Mouse (Mus musculus) layer of hippocampus, adult 9-10 months (tissue): ENCODE results near the gene Lrrc9.

Experiments used
- DNase-seq: peaks from one replicate; pipeline ENCODE4 v3.0.0; 2022; ENCODE audit warnings: low spot score

The Lrrc9 gene

DNA sequence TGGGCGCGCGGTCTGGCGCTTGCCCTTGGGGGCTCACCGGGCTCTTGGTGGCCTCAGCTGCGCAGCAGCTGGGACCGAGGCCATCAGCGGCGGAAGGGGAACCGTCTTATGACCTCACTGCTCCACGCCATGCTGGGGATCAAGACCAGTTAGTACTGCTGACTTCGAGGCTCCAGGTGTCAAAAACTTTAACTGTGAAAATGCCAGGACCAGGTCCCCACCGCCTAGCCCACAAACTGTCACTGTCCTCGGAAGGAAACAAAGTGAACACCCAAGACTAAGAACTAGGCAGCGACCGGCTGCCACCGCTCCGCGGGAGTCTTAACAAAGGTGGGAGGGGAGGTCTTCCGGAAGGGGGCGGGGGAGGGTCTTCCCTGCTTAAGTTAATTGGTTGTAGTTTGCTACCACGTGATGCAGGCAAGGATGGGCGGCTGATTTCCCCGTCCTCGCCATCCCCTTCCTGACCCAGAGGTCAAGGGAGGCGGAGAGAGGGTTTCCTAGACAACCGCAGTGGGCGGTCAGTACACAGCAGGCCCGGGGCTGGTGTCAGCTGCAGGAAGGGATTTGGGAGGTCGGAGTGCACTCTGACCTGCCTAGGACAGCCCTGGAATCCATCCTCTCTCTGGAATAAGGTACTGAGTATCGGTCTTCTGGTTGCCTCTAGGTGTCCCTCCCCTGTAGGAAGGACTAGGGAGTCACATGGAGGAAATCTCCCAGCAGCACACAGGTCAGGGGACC, at the start of gene Lrrc9:
Gene Lrrc9, plus strand, starts transcription at position 28 of the 738 bp plus-strand sequence.
- DNase-seq = no peak

DNA sequence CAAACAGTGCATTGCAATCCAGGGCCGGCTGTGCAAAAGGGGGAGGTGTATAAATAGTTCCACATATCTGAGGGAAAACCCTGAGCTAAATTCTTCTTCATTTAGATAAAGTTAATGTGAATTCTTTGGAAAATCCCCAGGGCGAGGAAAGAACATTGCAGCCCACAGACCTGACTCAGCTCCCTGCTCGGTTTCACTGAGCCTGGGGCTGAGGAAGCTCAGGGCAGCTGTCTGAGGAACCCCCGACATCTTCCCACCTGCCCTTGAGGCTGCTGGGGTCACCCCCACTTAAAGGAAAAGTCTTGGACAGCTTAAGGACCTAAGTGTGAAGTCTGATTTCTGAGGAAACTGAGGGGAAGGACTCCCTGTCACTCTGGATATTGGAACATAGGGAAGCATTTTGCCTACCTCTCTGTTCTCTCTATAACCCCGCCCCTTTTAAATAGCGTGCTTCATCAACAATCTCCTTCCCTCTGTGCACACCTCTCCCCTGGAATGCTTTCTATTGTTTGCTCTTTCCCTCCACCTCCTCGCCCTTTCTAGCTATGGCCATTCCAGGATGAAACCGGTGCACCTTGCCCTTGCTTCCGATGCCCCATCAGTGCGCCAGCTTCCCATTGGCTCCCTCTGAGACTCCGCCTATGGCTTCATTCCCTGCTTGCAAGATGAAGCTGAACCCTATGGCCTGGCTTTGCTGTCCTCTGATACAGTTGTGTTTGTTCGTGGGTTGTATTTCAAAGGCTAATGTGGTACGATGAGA, 48.4 kb upstream of the Lrrc9 start:
- no peak for DNase-seq

DNA sequence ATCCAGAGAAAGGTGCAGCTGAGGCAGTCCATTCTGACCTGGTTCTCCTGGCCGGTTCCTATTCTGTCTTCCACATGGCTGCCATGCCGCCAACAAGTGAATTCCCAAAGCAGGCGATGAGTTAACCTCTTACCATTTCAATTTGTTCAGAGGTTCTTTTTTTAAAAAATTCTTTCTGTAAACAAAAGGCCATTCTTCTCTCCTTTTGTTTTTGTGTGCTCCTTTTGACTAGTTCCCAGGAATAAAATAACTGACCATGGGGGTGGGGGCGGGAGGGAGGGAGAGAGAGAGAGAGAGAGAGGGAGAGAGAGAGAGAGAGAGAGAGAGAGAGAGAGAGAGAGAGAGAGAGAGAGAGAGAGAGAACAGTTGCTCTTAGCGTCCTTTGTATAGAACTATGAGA, 36.6 kb upstream of the Lrrc9 start:
- no peak for DNase-seq

DNA sequence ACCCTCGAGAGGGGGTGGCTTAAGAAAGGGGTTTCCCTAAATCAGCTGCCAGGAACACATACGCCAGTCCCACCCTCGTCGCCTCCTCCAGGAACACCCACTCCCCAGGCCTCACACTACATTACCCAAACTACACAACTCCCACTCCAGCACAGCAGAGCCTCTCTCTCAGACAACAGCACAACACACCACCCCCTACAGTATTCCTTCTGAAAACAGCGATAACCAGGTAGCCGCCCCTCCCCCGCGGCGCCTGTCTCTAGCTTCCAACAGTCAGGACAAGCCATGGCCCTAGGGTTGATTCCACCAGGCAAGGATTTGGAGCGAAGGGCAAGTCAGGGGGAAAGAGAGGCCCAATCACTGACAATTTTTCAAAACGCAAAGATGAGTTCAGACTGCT, 34.5 kb upstream of the Lrrc9 start:
- DNase-seq = no peak

DNA sequence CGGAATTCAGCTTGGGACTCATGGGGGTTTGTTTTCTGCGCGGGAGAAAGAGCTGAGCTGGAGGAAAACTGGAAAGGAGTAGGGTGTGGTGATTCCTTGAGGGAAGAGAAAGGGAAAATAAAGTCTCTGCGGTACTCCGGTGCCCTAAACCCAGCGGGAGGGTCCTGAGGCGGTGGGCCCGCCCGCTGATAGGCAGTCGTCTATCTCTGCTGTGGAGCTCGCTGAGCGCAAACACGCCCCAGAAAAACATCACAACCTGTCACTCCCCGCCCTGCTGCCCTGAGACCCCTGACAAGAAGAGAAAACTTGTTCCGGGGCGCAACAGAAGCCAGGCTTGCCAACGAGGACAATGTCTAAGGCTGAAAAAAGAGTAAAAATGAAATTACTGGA, 34.0 kb upstream of the Lrrc9 start:
- DNase-seq = no peak

DNA sequence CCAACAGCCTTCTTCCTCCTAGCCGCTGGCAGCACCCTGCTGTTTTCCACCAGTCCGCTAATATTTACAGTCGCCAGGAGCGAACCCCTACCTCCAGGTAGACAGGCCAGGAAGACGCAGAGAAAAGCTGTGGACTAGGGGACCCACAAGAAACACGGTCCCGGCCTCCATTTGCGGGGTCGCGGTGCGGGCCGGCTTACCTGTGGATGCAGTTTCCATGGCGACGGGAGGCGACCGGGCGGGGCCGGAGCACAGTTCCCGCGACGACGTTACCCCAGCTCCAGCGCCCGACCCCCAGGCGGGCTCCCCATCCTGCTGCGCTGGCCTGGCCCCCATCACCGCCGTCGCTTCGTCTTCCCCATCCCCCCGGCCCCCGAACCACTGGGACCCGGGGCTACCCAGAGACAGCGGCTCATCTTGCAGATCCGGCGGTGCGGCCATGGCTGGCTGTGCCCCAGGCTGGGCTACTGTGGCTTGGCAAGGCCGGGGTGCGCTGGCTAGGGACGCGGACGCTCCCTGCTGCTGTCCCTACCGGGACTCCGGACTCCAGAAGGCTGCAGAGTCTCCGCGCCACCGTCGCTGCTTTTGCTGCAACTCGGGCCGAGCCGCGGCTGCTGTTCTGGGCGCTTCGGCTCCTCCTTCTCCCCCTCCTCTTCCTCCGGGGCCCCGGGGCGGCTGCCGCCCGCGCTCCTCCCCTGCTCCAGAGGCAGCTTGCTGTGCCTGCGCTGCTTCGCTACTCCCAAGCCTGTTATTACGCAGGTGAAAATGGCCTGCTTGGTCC, 33.4 kb upstream of the Lrrc9 start:
- no peak for DNase-seq

DNA sequence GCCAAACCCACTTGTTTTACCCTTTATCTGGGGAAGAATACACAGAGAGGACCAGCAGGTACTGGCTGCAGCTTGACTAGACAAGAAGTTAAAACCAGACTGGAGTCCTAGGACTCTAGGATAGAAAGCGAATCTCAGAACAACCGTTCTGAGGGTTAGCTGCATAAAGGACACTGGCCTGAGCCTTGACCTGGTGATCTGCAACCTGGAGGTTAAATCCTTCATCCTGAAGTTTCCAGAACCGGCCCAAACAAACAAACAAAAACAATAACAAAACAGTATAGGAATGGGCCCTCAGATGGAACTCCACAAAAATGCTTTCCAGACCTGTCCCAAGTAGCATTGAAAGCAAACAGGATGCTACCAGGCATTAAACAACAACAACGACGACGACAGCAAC, 32.7 kb upstream of the Lrrc9 start, which contains the start of gene Rtn1:
Gene Rtn1, minus strand, starts transcription at position 101 of the 400 bp plus-strand sequence.
- no peak for DNase-seq

DNA sequence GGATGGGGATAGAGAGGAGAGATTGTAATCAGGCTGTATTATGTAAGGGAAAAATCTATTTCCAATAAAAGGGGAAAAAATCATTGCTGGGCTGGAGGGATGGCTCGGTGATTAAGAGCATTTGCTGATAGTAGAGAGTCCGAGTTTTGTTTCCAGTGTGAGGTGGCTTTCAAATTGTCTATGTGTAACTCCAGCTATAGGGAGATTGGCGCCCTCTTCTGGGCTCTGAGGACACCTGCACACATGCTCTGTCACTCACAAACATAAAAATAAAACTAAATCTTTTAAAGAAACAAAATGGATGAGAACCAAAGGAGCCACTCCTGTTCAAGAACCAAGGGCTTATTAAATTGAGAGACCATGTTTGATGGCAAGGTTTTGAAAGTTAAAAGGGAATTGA, 23.9 kb upstream of the Lrrc9 start:
- DNase-seq = no peak

DNA sequence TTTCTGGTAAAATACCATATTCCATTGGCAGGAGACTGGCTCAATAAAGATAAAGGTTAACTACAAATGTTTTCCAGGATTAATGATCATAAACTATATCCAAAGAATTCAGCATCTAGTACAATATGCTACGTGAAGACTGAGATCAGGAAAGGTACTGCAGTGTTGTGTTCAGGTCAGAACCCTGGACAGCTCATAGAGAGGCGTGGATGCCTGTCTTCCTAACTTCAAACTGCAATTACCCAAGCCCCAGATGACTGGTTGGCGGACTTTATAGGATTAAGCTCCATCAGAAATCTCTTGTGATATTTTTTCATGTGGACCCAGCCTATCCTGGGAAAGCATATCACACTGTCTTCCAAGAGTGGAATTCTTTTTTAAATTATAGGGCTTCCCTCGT, 19.0 kb upstream of the Lrrc9 start:
- DNase-seq = no peak

DNA sequence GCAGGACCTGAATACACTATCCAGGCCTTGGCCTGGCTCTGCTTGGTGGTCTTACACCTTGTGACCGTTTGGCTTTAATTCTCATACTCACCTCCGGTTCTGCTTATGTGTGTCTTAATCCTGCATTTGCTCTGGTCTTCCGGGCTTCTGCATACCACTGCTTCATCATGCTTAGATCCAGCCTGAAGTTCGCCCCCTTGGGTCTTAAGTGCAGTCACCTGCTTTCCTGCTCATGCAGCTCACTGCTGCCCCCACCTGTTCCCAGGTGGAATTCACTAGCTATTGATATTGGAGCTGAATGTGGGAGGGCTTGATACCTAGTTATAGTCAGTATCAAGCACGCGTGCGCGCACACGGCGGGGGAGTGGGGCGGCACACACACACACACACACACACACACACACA, 13.9 kb upstream of the Lrrc9 start:
- peak; percentile 73 for DNase-seq

DNA sequence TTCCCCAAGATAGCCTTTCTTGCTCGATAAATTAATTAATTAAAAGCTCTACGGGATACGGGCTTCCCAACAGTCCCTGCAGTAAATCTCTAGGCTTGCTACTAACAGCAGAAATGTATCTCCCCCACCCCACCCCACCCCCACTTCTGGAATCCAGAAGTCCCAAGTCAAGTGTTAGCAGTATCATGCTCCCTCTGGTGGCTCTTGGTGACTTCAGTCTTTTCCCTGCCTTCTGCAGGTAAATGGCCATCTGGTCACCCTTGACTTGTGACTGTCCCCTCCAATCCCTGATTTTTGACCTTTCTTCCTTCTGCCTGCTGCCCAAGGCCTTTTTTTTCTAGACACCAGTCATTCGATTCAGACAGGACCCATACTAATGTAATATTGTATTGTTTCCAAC, 9.5 kb upstream of the Lrrc9 start:
- DNase-seq = no peak

DNA sequence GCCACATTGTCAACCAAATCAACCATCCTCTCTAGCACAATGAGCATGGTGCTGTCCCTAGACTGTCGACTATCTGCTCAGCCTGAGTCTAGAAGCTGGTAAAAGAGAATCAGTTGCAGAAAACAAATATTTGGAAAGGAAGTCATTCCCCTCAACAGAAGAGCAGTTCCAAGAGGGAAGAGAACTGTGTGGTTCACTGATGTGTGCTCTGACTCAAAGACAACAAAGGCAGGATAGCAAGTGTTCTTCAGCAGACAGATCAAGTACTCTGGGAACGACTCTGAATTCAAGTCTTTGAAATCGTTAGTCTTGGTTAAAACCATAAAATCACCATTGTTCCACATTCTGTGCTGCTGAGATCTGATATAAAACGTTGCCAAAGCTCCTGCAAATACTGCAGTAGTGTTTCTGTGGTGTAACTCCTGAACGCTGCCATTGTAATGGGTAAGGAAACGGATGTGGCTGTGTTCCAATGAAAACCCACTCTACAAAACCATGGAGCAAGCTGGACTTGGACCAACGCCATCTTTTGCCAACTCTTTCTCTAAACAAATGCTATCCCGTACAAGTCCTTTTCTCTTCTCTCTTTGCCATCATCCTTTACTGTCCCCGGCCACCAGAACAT, 8.3 kb upstream of the Lrrc9 start:
- no peak for DNase-seq

DNA sequence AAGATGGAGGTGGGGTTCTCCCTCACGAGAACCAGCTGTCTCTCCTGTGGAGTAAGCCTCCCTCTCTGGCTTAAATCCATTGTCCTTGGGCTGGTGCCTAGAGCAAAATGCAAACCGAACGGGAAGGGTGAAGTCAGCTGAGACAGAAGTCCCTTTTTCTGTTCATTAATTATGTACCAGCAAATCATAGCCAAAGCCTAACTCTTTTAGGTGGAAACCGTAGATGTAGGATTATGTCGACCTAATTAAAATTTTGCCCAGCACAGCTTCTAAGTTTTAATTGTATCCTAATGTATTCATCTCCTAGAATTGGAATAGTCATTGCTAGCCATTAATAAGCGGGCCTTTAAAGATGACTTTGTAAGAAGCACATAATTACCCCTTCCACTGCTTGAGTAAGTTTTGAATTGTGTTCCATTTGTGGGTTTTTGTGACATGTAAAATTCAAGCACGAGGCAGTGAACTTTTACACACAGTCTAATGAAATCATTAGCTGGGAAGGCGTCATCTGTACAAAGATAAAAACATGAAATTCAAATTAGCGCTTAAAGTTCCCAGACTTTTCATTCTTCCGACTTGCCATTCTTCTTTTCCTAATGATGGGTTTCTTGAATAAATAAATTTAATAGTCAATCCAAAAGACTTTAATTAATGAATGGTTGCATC, 3.9 kb upstream of the Lrrc9 start:
- DNase-seq = no peak

DNA sequence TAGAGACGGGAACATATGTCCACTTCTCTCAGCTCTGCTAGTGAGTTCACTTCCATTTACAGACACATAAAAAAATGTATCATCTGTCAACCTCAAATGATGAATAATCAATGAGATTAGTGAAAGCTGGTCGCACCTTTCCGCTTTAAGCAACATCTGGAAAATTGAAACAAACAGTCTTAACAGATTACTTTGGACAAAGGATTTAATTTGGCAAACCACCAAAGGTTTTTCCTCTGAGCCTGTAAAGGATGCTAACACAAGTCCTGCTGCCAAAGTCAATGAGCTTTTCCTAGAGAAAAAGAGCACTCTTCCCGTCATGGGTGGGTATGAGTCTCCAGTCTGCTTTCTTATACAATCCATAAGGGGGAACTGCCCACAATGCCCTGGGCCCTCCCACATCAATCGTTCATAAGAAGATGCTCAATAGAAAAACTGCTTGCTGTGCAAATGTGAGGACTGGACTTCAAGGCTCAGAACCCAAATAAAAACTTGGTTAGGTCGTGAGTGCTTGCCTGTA, 2.6 kb upstream of the Lrrc9 start:
- DNase-seq = no peak

DNA sequence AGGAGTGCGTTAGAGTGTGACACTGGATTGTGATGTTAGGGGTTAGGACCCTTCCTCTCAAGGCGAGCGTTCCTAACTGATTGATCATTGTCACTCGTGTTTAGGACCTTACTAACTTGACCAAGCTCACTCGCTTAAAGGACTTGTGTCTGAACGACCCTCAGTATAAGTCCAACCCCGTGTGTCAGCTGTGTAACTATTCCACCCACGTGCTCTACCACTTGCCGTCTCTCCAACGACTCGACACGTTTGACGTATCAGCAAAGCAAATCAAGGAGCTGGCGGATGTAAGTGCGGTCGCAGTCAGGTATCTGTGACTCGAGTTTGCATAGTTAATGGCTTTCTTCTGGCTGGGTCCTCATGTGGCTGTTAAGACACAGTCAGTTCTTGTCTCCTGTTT, 12.3 kb downstream of the Lrrc9 start:
- DNase-seq = no peak

DNA sequence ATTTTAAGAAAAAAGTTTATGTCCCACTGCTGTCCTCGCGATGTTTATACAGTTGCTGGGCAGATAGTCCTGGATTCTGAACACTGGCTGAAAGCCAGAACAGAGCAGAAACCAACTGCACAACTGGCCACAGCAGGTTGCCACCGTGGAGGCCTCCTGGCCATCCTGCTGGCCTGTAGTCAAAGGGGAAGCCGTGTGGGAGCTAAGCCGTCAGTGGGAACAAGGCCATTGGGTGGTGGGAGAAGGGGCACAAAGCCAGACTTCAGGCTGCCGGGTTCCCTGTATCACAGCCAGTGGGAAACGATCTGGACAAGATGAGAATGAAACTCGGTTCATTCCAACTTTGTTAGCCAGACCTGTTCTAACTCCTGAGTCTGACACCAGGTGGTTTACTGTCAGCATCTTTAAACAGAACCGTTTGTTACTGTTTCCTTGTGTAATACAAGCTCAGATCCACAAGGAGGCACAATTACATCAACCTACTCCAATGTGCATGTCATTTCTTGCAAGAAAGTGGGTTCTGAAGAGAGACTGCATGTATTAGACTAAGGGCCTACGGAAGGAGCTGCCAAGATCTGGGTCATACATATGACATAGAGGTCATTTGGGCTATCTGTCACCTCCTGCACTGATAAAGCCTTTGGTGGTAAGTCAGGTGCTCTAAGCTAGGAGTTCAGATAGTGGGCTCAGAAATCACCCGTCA, 19.7 kb downstream of the Lrrc9 start:
- peak; percentile 20 for DNase-seq

DNA sequence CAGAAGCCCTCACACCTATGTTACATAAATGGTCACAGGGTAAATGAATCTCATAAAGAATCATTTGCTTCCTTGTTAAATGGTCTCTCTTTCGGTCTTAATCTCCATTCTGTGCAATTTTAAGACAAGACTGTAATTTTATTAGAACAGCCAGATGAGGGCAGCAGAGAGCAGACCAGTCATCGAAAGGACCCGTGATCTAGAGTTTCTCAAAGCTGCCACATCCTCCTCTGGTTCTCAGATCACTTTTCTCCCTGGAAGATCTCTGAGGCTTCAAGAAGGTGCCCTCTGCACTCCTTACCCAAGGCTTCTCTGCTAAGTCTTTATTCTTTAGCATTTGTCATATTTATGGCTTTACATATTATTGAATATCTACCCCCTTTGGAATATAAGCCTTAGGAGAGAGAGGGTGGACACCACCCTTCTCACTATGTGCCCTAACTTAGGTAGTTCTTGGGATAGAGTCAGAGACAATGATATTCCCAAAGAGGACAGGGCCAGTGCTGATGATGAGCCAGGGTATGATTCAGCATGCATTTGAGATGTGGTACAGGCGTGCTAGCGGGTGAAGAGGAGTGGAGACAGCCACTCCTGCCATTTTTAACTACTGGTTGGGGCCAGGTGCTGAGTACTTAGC, 20.3 kb downstream of the Lrrc9 start:
- peak; percentile 20 for DNase-seq

DNA sequence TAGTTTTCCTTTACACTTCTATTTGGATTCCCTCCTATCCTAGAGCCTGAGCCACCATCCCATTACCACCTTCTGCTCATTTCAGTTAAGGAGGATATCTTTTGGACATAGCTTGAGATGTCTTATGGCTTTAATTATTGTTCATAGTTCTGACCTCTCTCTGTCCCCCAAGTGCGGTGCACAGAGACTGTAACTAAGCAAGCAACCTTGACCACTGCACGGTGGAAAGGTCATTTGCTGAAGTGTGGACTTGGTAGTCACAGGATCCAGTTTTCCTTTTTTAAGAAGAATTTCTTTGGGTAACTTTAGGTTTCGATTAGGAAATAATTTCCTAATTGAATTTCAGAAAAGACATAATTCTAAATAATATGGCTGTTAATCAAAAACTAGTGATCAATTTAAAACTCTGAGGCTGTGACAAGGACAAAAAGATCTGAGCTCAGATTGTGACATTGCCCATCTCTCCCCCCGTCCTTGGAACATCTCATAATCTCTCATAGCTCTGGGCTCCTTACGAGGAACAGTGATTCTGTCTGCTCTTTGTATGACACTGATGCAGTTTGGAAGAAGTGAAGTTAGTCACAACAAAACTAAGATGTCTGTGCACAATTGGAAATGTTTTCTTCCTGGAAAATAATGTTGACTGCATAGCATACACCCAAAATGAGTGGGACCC, 24.3 kb downstream of the Lrrc9 start:
- DNase-seq = no peak

DNA sequence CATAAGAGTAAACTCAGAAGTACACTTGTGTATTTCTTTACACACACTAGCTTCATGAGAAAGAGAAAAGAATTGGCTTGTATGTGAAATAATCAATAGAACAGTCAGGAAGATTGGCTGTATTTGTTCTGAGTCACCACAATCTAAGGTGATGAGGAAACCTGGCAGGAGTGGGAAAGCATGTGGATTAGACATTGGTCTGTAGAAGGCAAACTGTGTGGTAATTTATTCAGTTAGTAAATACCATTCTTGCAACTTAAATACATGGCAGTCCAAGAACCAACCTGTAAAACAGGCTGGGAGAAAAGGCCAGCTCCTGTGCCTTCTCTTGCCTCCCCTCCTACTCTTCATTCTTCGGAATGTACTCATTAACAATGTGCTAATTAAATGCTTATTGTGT, 25.6 kb downstream of the Lrrc9 start:
- no peak for DNase-seq

DNA sequence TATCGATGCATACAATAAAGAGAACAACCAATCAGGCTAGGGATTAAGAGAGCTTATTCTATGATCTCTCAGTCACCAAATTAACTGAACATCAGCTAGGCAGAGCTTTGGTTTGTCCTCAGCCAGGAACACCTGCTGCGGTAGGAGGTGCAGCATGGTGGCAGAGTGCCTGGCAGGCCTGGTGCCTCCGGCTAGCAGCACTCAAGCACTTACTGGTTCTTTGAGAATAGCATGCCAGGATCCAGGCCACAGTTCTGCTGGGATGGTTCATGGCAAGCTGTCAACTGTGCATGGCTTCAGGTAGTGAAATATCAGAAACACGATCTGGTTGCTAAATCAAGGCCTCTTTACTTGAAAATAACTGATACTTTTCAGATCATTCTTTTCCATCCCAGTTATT, 26.1 kb downstream of the Lrrc9 start:
- no peak for DNase-seq
